Mouse (Mus musculus) heart, postnatal 14 days (tissue): ENCODE data around the gene H2-T24. TPM values are rescaled to one million over a fixed set of nuclear protein-coding genes. Genes with fewer than 3 reads are reported as not detected.
"Not testable (repeated sequence)": the region's sequence is repeated elsewhere in the genome, so short reads cannot be mapped to it uniquely, and the experiment has no call there.

Experiments
- DNase-seq, 2 experiments: peaks; one replicate each; pipeline ENCODE4 v3.0.0; 2021 to 2022
- intact Hi-C: fragments of 180-260 bp; cut with DNase I; formaldehyde crosslinking; loops from one replicate; pipeline ENCODE4 v1.15.1; 2025
- total RNA-seq, 2 experiments: library from RNA; stranded (reverse); gene quantifications; 2 replicates each; pipeline ENCODE4 v1.2.3; 2021

Gene H2-T24
- total RNA-seq, 2 experiments from 2014 or later: 4.7 to 6.0 TPM

GRCm38 (mm10) chr17:36025901-36026300 lies 5.5 kb upstream of the H2-T24 start:
- intact Hi-C loops: no loop called here
- no peak for DNase-seq

- intact Hi-C loops: no loop called here
- DNase-seq: no peak
Measured at GRCm38 (mm10) chr17:36025197-36025596, 4.8 kb upstream of the H2-T24 start.

DNA sequence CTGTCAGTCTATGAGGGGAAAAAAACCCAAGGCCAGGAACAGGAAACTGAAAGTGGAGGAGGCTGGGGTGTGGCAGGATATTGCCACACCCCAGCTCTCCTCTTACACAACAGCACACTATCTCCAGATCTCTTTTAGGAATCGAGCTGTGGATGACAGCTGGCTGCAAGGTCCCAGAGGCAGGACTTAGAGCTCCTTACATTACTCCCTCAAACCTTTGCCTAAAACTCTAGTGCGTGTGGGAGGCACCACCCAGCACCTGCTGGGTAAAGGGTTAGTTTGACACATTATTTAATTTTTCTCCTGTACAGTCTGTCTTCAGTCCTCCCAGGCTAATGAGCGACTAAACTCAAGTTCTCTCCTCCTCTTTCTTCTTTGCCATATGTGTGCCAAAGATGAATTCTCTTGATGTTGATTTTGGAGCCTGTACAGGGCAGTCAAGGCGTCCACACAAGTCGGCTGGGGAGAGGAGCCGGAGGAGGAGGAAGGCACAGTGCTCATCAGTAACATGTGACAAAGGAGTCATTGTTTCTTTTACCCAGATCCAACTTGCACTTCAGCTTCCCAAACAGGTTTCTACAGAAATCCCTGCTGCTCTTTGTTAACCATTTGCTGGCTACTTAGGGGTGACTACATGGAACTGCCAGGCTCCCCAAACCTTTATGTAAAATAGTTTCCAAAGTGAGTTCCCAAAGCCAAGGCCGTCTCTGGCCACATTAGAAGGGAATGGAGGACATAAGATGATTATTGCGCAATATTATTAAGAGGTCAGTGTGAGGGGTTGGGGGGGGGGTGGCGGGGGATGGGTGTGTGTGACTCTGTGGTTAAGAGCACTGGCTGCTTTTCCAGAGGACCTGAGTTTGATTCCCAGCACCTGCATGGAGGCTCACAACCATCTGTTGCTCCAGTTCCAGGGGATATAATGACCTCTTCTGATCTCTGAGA lies 3.6 kb upstream of the H2-T24 start:
- peak in 1 of 2 experiments; percentile 23 for DNase-seq
- intact Hi-C loops: no loop called here

GRCm38 (mm10) chr17:36022922-36023321 lies 2.6 kb upstream of the H2-T24 start:
- intact Hi-C loops: no loop called here
- DNase-seq: no peak

GRCm38 (mm10) chr17:36022098-36022497 lies 1.7 kb upstream of the H2-T24 start:
- intact Hi-C loops: no loop called here

DNA sequence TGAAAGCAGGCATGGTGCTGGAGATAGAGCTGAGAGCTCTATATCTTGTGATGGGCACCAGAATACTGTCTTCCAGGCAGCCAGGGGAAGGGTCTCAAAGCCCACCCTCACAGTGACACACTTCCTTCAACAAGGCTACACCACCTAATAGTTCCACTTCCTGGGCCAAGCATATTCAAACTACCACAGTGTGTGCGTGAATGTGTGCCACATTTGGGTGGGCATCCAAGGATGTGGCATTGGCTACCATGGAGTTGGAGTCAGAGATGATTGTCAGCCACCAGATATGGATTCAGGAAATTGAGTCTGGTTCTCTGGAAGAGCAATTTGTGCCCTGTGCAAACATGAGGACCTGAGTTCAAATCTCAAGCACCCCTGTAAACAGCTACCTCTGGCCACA lies 949 bp upstream of the H2-T24 start:
- no peak for DNase-seq
- intact Hi-C loops: no loop called here

More at GRCm38 (mm10) chr17:36022098-36022497, 1.7 kb upstream of the H2-T24 start:
- DNase-seq: no peak

GRCm38 (mm10) chr17:36019519-36019918 lies 841 bp downstream of the H2-T24 start:
- intact Hi-C loops: no loop called here
- no peak for DNase-seq

DNA sequence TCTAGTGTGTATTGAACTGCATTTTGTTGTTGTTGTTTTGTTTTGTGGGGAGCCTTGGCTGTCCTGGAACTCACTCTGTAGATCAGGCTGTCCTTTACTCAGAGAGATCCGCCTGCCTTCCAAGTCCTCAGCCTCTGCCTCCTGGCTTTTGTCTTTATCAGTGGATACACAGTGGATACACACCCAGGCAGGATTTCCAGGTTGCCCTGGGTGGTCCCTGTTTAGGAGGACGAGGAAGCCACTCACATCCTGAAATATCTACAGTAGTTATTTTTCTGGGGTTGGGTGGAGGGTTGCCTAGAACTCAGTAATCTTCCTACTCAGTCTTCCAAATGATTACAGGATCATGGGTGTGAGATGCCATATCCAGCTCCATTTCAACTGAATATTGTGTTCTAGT lies 1.4 kb downstream of the H2-T24 start:
- intact Hi-C loops: no loop called here
- DNase-seq: peak in 1 of 2 experiments; percentile 23

DNA sequence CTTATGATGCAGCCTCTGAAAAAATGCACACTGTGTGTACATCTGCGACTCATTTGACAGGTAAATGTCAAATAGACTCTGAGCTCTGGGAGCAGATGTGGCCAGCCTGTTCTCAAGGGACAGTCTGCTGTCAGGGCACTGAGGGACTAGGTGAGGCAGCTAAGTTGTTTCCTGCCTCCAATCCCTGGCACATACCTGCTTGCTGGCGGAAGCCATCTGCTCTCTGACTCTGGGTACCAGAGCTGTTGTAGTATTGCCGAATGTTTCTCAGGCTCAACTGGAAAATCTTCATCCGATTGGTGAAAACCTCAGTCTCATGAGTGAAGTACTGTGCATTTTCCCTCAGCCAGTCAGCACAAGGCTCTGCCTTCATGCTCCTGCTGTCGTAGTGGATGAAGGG lies 3.3 kb downstream of the H2-T24 start:
- DNase-seq: no peak
- intact Hi-C loops: no loop called here

- intact Hi-C loops: no loop called here
- no peak for DNase-seq
Measured at GRCm38 (mm10) chr17:36014977-36015376, 5.4 kb downstream of the H2-T24 start.

DNA sequence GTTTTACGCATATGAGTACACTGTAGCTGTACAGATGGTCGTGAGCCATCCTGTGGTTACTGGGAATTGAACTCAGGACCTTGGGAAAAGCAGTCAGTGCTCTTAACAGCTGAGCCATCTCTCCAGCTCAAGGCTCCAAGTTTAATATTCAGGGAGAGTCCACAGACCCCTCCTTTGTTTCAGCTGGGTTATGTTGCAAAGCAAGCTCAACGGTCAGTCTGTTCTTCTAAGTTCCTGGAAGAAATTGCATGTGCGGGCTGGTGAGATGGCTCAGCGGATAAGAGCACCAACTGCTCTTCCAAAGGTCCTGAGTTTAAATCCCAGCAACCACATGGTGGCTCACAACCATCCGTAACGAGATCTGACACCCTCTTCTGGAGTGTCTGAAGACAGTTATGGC lies 16.0 kb downstream of the H2-T24 start:
- DNase-seq, intact Hi-C loops: not testable (repeated sequence)

GRCm38 (mm10) chr17:36003331-36003730 lies 17.0 kb downstream of the H2-T24 start:
- DNase-seq: no peak

DNA sequence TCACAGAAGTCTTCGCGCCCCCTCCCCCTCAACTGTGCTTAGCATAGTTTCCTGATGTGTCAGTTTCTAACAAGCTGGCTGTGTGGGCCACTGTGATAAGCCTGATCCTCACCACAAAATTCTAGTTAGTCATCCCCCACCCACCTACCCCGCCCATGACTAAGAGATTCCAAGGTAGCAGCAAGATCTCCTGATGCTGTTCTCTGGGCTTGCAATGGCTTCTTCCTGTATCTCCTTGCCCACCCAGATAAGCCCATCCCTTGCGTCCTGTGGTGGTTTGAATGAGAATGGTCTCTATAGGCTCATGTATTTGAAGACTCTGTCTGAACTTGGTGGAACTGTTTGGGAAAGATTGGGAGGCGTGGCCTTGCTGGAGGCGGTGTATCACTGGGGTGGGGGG lies 18.4 kb downstream of the H2-T24 start:
- intact Hi-C loops: no loop called here
- no peak for DNase-seq

More at GRCm38 (mm10) chr17:36003331-36003730, 17.0 kb downstream of the H2-T24 start:
- intact Hi-C loops: no loop called here

DNA sequence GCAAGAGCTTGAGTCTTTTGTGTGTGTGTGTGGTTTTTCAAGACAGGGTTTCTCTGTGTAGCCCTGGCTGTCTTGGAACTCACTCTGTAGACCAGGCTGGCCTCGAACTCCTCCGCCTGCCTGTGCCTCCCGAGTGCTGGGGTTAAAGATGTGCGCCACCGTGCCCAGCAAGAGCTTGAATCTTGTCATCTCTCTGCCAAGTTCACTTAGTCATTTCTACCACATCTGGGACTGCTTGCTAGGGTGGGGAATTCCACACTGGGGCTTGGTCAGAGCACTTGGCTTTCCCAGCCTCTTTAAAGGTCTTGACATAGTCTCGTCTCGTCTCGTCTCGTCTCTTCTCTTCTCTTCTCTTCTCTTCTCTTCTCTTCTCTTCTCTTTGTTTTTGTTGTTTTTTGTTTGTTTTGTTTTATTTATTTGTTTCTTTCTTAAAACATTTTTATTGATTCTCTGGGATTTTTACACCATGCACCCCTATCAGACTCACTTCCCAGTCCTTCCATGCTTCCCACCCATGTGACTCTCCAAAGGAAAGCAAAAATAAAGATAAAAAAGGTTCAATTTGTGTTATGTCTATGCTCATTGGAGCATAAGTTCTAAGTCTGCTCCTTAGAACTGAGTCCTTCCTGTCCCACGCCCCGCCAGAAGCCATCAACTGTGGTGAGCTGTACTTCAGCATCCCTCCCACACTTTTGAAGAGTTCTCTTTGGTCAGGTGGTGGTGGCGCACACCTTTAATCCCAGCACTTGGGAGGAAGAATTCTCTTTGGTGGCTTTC lies 19.1 kb downstream of the H2-T24 start:
- intact Hi-C loops: no loop called here

GRCm38 (mm10) chr17:36000349-36000748 lies 20.0 kb downstream of the H2-T24 start:
- no peak for DNase-seq
- intact Hi-C loops: no loop called here

More for the DNA sequence above, 19.1 kb downstream of the H2-T24 start:
- DNase-seq: no peak

DNA sequence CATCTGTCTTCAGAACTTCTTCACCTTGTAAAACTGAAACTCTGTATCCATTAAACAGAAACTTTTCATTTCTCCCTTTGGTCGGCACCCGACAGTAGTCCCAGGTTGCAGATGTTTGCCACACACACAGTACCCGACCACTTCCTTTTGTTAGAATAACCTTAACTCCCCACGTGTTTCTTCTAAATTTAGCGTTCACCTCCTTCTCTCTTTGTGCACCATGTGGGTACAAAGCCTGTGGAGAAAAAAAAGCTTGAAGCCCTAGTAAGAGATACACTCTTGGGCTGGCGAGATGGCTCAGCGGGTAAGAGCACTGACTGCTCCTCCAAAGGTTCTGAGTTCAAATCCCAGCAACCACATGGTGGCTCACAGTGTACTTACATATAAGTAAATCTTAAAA lies 21.0 kb downstream of the H2-T24 start:
- intact Hi-C loops: loop anchor here (5.0 kb wide), 1 partner anchor 193 kb away; the partner anchor contains the start of gene H2-T3
- no peak for DNase-seq

DNA sequence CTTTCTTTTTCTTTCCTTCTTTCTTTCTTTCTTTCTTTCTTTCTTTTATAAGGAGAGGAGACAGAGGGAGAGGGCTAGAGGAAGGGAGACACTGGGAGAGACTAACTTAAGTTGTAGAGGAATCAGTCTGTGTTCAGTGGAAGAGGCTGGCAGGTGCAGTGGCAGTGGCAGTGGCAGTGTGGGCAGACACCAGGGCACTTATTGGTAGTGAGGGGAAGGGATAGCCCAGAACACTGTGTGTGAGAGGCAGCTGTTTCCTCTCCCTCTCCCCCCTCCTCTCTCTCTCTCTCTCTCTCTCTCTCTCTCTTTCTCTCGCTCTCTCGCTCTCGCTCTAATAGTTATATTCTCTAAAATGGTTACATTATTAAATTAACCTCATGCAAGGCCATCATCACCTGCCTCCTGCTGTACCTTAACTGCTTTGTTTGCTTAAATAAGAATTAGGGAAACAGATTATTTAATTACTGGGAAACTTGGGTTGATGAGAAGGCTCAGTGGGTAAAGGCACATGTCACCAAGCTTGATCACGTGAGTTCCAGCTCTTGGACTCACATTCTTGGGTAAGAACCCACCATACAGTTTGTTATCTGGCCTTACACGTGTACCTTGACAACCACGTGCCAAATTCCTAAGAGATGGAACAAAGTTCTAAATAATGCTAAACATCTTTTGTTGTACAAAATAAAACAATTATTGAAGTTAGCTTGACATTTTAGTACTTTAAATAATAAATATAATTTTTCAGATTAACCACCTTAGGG lies 21.6 kb downstream of the H2-T24 start:
- intact Hi-C loops: loop anchor here (5.0 kb wide), 1 partner anchor 194 kb away; the partner anchor contains the start of gene H2-T3
- DNase-seq: no peak

- DNase-seq: no peak
- intact Hi-C loops: loop anchor here (1.0 to 5.0 kb wide), 3 partner anchors 37 to 194 kb away; partner anchors contain the start of gene H2-T3
Measured at GRCm38 (mm10) chr17:35997713-35998510, 22.4 kb downstream of the H2-T24 start.

GRCm38 (mm10) chr17:35996949-35997348 lies 23.4 kb downstream of the H2-T24 start:
- DNase-seq: peak; percentile 94 to 98

More at GRCm38 (mm10) chr17:35996949-35997348, 23.4 kb downstream of the H2-T24 start:
- intact Hi-C loops: loop anchor here (1.0 to 5.0 kb wide), 3 partner anchors 38 to 195 kb away; partner anchors contain the start of gene H2-T3
